Mouse (Mus musculus) cortical plate, adult 2 months (tissue): Measurements from ENCODE around the gene Trir. TPM values are rescaled to one million over a fixed set of nuclear protein-coding genes. Genes with fewer than 3 reads are reported as not detected.

ENCODE experiments used
- H3K27ac ChIP-seq: fragments of 200-500 bp; 2 replicates; pipeline ENCODE4 v1.5.1; 2012; ENCODE audit warnings: low read length, control low read depth, inconsistent platforms; ENCODE audit not compliant: insufficient read depth
- H3K4me1 ChIP-seq: fragments of 200-500 bp; 2 replicates; pipeline ENCODE4 v1.6.1; 2011; ENCODE audit warnings: low read length; ENCODE audit not compliant: control insufficient read depth, insufficient read depth
- H3K4me3 ChIP-seq: fragments of 200-500 bp; 2 replicates; pipeline ENCODE4 v1.5.1; 2011; ENCODE audit warnings: mild to moderate bottlenecking, low read length, control low read depth; ENCODE audit not compliant: insufficient read depth
- CTCF ChIP-seq: fragments of 200-500 bp; IDR thresholded peaks from 2 replicates; pipeline ENCODE4 v1.5.1; 2011; ENCODE audit warnings: mild to moderate bottlenecking, control low read depth, low read length; ENCODE audit not compliant: insufficient read depth; ENCODE audit errors: extremely low read depth
- POLR2A ChIP-seq: fragments of 200-500 bp; IDR thresholded peaks from 2 replicates; pipeline ENCODE4 v1.6.1; 2011; ENCODE audit warnings: mild to moderate bottlenecking, low read length, control low read depth; ENCODE audit not compliant: insufficient read depth; ENCODE audit errors: extremely low read depth
- polyA plus RNA-seq: library from polyadenylated mRNA; depleted of rRNA; stranded (reverse); fragments of >200 nt; gene quantifications from 2 replicates; pipeline ENCODE4 v1.2.3, GENCODE M21; 2012

The Trir gene
- polyA plus RNA-seq, 1 experiment = 119 TPM

GRCm38 (mm10) chr8:85059879-85060616 lies 33.4 kb downstream of the Trir start, which contains the start of gene Fbxw9:
Fbxw9 (plus strand) TSS chr8:85060055.
- peaks cover 2% of the 10 kb centered on the region; the same call in 1 of the 2 replicates for H3K4me1 ChIP-seq
- H3K27ac ChIP-seq = peak within 1 kb of the TSS; percentile 6; the same call in 1 of the 2 replicates
- TF ChIP-seq CTCF = no peak
- TF ChIP-seq POLR2A = peak; percentile 75
- H3K4me3 ChIP-seq = peak within 1 kb of the TSS; percentile 59

DNA sequence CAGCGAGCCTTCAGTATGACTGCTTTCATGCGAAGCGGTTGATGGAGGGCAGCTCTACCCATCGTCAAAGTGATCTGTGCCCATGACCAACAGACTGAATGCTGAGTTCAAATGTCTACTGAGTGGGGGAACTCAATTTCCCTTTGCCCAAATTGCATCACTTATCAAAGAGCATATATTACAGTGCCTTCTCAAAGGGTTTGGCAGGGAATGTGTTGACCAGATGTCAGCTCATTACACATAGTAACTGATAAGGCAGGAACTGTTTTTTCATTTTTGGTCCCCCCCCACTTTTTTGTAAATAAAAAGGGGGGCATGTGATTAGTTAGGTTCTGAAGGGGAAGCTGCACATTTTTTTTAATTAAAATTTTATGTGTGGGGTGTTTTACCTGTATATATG lies 36.0 kb downstream of the Trir start:
- H3K4me1 ChIP-seq = peaks cover 2% of the 10 kb centered on the region; the same call in 1 of the 2 replicates
- H3K4me3 ChIP-seq = no peak overlapping the region
- no peak overlapping the region for H3K27ac ChIP-seq
- TF ChIP-seq CTCF (no peak), POLR2A (no peak)

- peaks cover 2% of the 10 kb centered on the region; the same call in 1 of the 2 replicates for H3K4me1 ChIP-seq
Observed at GRCm38 (mm10) chr8:85065213-85065612, 38.6 kb downstream of the Trir start.

GRCm38 (mm10) chr8:85067155-85067554 lies 40.5 kb downstream of the Trir start:
- Histone ChIP-seq H3K27ac (no peak overlapping the region), H3K4me3 (no peak overlapping the region), H3K4me1 (no peaks in the 10 kb centered on the region; the same call in 1 of the 2 replicates)
- TF ChIP-seq POLR2A (no peak), CTCF (no peak)

More at GRCm38 (mm10) chr8:85065213-85065612, 38.6 kb downstream of the Trir start:
- Histone ChIP-seq H3K27ac (no peak overlapping the region), H3K4me3 (no peak overlapping the region)
- TF ChIP-seq POLR2A (no peak), CTCF (no peak)

GRCm38 (mm10) chr8:85067982-85068381 lies 41.4 kb downstream of the Trir start, which contains the start of gene Gm5741:
Gm5741 (minus strand) TSS chr8:85067982.
- Histone ChIP-seq H3K4me1 (no peaks in the 10 kb centered on the region; the same call in 1 of the 2 replicates), H3K4me3 (no peak within 1 kb of the TSS), H3K27ac (no peak within 1 kb of the TSS)
- TF ChIP-seq CTCF = no peak
- no peak for TF ChIP-seq POLR2A

DNA sequence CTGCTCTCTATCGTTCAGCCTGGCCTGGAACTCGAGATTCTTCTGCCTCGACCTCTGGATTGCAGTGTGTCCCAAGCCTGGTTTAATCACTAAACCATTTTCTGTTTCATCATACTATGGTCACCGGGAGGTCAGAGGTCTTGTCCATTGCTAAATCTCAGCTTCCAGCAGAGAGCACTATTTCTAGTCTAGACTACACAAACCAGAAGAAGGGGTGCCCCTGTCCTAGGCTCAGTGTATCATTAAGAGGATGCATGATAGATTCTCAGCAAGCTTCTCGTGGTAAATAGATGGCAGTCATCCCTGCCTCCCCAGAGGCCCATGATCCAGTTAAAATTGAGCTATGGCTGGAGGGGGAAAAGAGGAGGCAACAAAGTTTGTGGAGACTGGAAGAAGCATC lies 44.4 kb downstream of the Trir start:
- H3K4me1 ChIP-seq = no peaks in the 10 kb centered on the region
- H3K27ac ChIP-seq = no peak overlapping the region
- TF ChIP-seq POLR2A (no peak), CTCF (no peak)
- H3K4me3 ChIP-seq = no peak overlapping the region; the same call in 1 of the 2 replicates

- Histone ChIP-seq H3K27ac (peak within 1 kb of the TSS; percentile 96), H3K4me3 (peak within 1 kb of the TSS; percentile 81), H3K4me1 (no peaks in the 10 kb centered on the region)
- TF ChIP-seq CTCF = no peak
- TF ChIP-seq POLR2A = peak; percentile 42; the same call in 1 of the 2 replicates
Observed at GRCm38 (mm10) chr8:85071514-85072281, 45.1 kb downstream of the Trir start, which contains the start of gene Dhps. Dhps (plus strand) TSS chr8:85071757.

DNA sequence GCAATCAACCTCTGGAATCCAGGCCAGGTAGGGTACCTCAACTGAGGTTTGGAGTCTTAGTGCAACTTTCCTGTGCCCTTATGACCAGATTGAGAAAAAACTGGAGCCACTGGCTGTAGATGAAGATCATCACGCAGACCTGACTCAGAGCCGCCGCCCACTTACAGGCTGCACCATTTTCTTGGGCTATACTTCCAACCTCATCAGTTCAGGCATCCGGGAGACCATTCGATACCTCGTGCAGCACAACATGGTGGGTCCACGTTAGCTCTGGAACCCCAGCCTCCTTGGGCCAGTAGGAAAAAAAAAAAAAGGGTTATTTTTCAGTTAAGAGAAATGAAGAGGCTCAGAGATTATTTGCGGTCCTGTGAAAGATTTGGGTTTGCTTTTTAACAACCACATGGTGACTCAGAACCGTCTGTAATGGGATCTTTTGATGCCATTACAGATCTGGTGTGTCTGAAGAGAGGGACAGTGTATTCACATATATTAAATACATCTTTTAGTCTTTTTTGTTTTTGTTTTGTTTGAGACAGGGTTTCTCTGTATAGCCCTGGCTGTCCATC lies 45.8 kb downstream of the Trir start:
- TF ChIP-seq POLR2A = no peak
- TF ChIP-seq CTCF = no peak
- Histone ChIP-seq H3K4me1 (no peaks in the 10 kb centered on the region), H3K27ac (0 out of 2 replicates have a peak overlapping the region, but pooled peaks have one; percentile 8), H3K4me3 (peak overlapping the region; percentile 81)

- H3K4me1 ChIP-seq = no peaks in the 10 kb centered on the region
- no peak overlapping the region for H3K27ac ChIP-seq
- no peak overlapping the region; the same call in 1 of the 2 replicates for H3K4me3 ChIP-seq
- TF ChIP-seq POLR2A = no peak
- no peak for TF ChIP-seq CTCF
Observed at GRCm38 (mm10) chr8:85073041-85073612, 46.5 kb downstream of the Trir start.
